Mouse (Mus musculus): ENCODE measurements around the gene Tyrobp. TPM values are rescaled to one million over a fixed set of nuclear protein-coding genes. Genes with fewer than 3 reads are reported as not detected.
A peak's percentile ranks its signal among the peaks of the same experiment; 100 is the strongest.

Tyrobp gene
- total and polyA plus RNA-seq, 3 experiments: 12.5 to 92.7 (median 12.9) TPM

DNA sequence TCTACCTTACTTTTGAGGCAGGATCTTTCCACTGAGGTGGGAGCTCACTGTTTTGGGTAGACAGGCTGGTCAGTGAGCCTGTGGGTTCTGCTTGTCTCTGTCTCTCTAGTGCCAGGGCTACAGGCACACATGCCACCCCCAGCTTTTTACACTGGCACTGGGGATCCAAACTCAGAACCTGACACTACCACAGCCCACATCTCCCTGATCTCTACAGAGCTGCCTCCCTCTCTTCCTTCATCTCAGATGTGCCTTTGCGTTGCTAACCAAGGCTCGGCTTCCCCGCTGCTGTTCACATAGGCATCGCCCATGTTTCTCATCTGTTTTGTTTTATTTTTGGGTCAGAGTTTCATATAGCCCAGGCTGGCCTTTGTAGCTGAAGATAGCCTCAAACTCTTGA, 19.9 kb upstream of the Tyrobp start:
- H3K27me3 ChIP-seq (ENCODE audit: insufficient read depth, low read length): 0 out of 2 replicates have a peak, but pooled peaks cover 2% of the 10 kb centered on the region
- peaks cover 4% of the 10 kb centered on the region; the same call in 1 of the 2 replicates for H3K4me1 ChIP-seq (ENCODE audit: insufficient read depth, low read depth, low read length)
- ATAC-seq (ENCODE audit: extremely low read depth, insufficient number of reproducible peaks, low FRiP score, poor library complexity, severe bottlenecking) (no peak), DNase-seq (ENCODE audit: low spot score) (no peak)
- TF ChIP-seq TAL1 (conservative IDR thresholded peaks at IDR 0.05; ENCODE audit: low read depth, low read length) (no peak), POLR2AphosphoS5 (IDR thresholded peaks at IDR 0.05; ENCODE audit: insufficient replicate concordance, low read depth, low read length) (no peak), GATA2 (IDR thresholded peaks at IDR 0.05; ENCODE audit: borderline replicate concordance, low read depth, low read length) (no peak), GATA1 (IDR thresholded peaks at IDR 0.05; ENCODE audit: borderline replicate concordance, low read length) (no peak), CTCF (IDR thresholded peaks at IDR 0.05; ENCODE audit: low read depth, low read length) (no peak)
- no peaks in the 10 kb centered on the region for H3K36me3 ChIP-seq (replicated peaks)
- H3K9me3 ChIP-seq (replicated peaks): no peaks in the 10 kb centered on the region
- H3K4me3 ChIP-seq (ENCODE audit: low read depth, low read length): no peak overlapping the region

DNA sequence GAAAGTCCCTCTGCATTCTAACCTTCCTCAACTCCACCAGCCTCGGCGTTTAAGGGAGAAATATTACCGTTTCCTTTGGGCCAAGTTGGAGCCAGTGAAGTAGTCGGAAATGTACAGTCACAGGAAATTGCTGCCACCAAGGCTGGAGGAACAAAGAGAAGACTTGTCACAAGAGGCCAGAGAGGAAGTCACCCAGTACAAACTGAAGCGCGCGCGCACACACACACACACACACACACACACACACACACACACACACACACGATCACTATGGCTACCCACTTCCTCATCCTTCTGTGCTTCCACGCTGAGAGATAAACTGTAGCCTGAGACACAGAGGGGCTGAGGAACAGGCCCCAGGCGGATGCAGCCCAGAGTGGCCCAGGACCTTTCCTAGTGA, 19.2 kb upstream of the Tyrobp start:
- no peak for TF ChIP-seq GATA1 (IDR thresholded peaks at IDR 0.05; ENCODE audit: borderline replicate concordance, low read length)
- no peak for TF ChIP-seq POLR2AphosphoS5 (IDR thresholded peaks at IDR 0.05; ENCODE audit: insufficient replicate concordance, low read depth, low read length)
- no peak for TF ChIP-seq CTCF (IDR thresholded peaks at IDR 0.05; ENCODE audit: low read depth, low read length)
- TF ChIP-seq TAL1 (conservative IDR thresholded peaks at IDR 0.05; ENCODE audit: low read depth, low read length): no peak
- no peak for TF ChIP-seq GATA2 (IDR thresholded peaks at IDR 0.05; ENCODE audit: borderline replicate concordance, low read depth, low read length)
- no peak overlapping the region for H3K4me3 ChIP-seq (ENCODE audit: low read depth, low read length)
- no peaks in the 10 kb centered on the region for H3K9me3 ChIP-seq (replicated peaks)
- H3K36me3 ChIP-seq (replicated peaks): no peaks in the 10 kb centered on the region
- DNase-seq (ENCODE audit: low spot score) (no peak), ATAC-seq (ENCODE audit: extremely low read depth, insufficient number of reproducible peaks, low FRiP score, poor library complexity, severe bottlenecking) (peak; percentile 40; the same call in 1 of the 2 replicates)
- peaks cover 4% of the 10 kb centered on the region; the same call in 1 of the 2 replicates for H3K4me1 ChIP-seq (ENCODE audit: insufficient read depth, low read depth, low read length)
- 0 out of 2 replicates have a peak, but pooled peaks cover 2% of the 10 kb centered on the region for H3K27me3 ChIP-seq (ENCODE audit: insufficient read depth, low read length)

DNA sequence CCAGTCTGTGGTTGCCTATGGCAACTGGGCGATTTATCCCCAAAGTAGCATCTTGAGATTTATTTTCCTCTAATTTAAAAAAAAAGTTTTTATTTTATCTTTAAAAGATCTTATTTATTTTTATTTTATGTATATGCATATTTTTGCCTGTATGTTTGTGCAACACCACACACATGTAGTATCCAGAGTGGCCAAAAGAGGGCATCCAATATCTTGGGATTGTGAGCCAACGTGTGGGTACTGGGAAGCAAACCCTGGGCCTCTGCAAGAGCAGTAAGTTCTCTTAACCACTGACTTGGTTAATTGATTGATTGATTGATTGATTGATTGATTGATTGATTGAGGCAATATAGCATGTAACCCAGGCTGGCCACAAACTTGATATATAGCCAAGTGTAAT, 18.7 kb upstream of the Tyrobp start:
- H3K4me3 ChIP-seq (ENCODE audit: low read depth, low read length): no peak overlapping the region
- DNase-seq (ENCODE audit: low spot score) (no peak), ATAC-seq (ENCODE audit: extremely low read depth, insufficient number of reproducible peaks, low FRiP score, poor library complexity, severe bottlenecking) (no peak)
- 0 out of 2 replicates have a peak, but pooled peaks cover 2% of the 10 kb centered on the region for H3K27me3 ChIP-seq (ENCODE audit: insufficient read depth, low read length)
- no peaks in the 10 kb centered on the region for H3K9me3 ChIP-seq (replicated peaks)
- H3K36me3 ChIP-seq (replicated peaks): no peaks in the 10 kb centered on the region
- H3K4me1 ChIP-seq (ENCODE audit: insufficient read depth, low read depth, low read length): peaks cover 4% of the 10 kb centered on the region; the same call in 1 of the 2 replicates
- TF ChIP-seq TAL1 (conservative IDR thresholded peaks at IDR 0.05; ENCODE audit: low read depth, low read length) (no peak), GATA2 (IDR thresholded peaks at IDR 0.05; ENCODE audit: borderline replicate concordance, low read depth, low read length) (no peak), POLR2AphosphoS5 (IDR thresholded peaks at IDR 0.05; ENCODE audit: insufficient replicate concordance, low read depth, low read length) (no peak), GATA1 (IDR thresholded peaks at IDR 0.05; ENCODE audit: borderline replicate concordance, low read length) (no peak), CTCF (IDR thresholded peaks at IDR 0.05; ENCODE audit: low read depth, low read length) (no peak)

DNA sequence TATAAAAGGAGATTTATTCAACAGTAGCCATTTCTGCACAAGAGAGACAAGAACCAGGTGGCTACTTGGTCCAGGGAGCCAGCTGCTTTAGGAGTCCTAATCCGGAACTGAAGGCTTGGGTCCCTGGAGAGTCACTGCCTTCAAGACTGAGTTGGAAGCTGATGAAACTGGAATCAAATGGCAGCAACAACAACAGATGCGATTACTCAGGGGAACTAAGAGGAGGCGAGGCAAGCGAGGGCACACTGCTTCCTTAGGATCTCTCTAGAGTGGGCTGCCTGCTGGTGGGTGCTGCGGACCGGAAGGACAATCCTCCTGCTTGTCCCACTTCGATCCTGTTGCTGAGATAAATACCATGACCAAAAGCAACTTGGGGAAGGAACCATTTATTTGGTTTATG, 13.9 kb upstream of the Tyrobp start:
- ATAC-seq (ENCODE audit: extremely low read depth, insufficient number of reproducible peaks, low FRiP score, poor library complexity, severe bottlenecking): no peak
- Histone ChIP-seq H3K27me3 (ENCODE audit: insufficient read depth, low read length) (no peaks in the 10 kb centered on the region), H3K4me3 (ENCODE audit: low read depth, low read length) (no peak overlapping the region)

DNA sequence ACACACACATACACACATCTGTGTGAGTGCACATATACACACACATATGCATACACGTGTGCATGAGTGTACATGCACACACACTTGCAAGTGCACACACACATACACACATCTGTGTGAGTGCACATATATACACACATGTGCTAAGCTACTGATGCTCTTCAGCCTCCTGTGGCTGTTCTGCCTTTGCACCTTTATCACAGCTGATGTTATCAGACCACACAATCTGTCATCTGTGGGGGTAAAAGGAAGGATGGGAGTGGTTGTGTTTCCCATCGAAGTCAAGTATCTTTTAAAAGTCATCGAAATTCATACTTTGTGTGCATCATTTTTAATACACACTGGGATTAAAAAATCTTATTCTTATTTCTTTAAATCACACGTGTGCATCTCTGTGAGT, 11.2 kb upstream of the Tyrobp start:
- ATAC-seq (ENCODE audit: extremely low read depth, insufficient number of reproducible peaks, low FRiP score, poor library complexity, severe bottlenecking) (no peak), DNase-seq (ENCODE audit: low spot score) (no peak)
- H3K36me3 ChIP-seq (replicated peaks): no peaks in the 10 kb centered on the region
- H3K9me3 ChIP-seq (replicated peaks): no peaks in the 10 kb centered on the region
- H3K4me3 ChIP-seq (ENCODE audit: low read depth, low read length): no peak overlapping the region; the same call in 1 of the 2 replicates
- no peaks in the 10 kb centered on the region for H3K4me1 ChIP-seq (ENCODE audit: insufficient read depth, low read depth, low read length)
- no peaks in the 10 kb centered on the region; the same call in 1 of the 2 replicates for H3K27me3 ChIP-seq (ENCODE audit: insufficient read depth, low read length)
- no peak for TF ChIP-seq TAL1 (conservative IDR thresholded peaks at IDR 0.05; ENCODE audit: low read depth, low read length)
- no peak for TF ChIP-seq GATA1 (IDR thresholded peaks at IDR 0.05; ENCODE audit: borderline replicate concordance, low read length)
- no peak for TF ChIP-seq GATA2 (IDR thresholded peaks at IDR 0.05; ENCODE audit: borderline replicate concordance, low read depth, low read length)
- no peak for TF ChIP-seq CTCF (IDR thresholded peaks at IDR 0.05; ENCODE audit: low read depth, low read length)
- no peak for TF ChIP-seq POLR2AphosphoS5 (IDR thresholded peaks at IDR 0.05; ENCODE audit: insufficient replicate concordance, low read depth, low read length)

More for the DNA sequence above, 13.9 kb upstream of the Tyrobp start:
- DNase-seq (ENCODE audit: low spot score): no peak
- no peaks in the 10 kb centered on the region; the same call in 1 of the 2 replicates for H3K4me1 ChIP-seq (ENCODE audit: insufficient read depth, low read depth, low read length)
- no peaks in the 10 kb centered on the region for H3K36me3 ChIP-seq (replicated peaks)
- H3K9me3 ChIP-seq (replicated peaks): no peaks in the 10 kb centered on the region
- no peak for TF ChIP-seq GATA2 (IDR thresholded peaks at IDR 0.05; ENCODE audit: borderline replicate concordance, low read depth, low read length)
- no peak for TF ChIP-seq POLR2AphosphoS5 (IDR thresholded peaks at IDR 0.05; ENCODE audit: insufficient replicate concordance, low read depth, low read length)
- no peak for TF ChIP-seq TAL1 (conservative IDR thresholded peaks at IDR 0.05; ENCODE audit: low read depth, low read length)
- TF ChIP-seq CTCF (IDR thresholded peaks at IDR 0.05; ENCODE audit: low read depth, low read length): no peak
- no peak for TF ChIP-seq GATA1 (IDR thresholded peaks at IDR 0.05; ENCODE audit: borderline replicate concordance, low read length)

DNA sequence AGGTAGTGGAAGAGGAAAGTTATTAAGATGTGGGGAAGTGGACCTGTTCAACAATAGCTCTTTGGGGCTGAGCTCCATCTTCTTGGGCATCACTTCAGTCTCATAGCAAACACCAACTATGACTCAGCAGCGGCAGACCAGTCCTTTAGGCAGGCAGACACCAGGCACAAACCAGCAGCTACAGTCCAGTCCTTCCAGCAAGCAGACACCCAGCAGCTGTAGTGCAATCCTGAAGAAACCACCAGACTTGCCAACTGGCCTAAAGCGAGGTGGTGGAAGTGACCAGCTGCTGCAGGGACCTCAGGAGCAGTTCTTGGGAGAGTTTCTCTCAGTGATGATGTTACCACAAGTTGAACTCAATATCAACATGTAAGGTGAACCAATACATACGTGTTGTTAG, 4.9 kb upstream of the Tyrobp start:
- no peaks in the 10 kb centered on the region for H3K9me3 ChIP-seq (replicated peaks)
- no peak overlapping the region for H3K4me3 ChIP-seq (ENCODE audit: low read depth, low read length)
- peaks cover 8% of the 10 kb centered on the region for H3K27me3 ChIP-seq (ENCODE audit: insufficient read depth, low read length)
- no peak for TF ChIP-seq GATA2 (IDR thresholded peaks at IDR 0.05; ENCODE audit: borderline replicate concordance, low read depth, low read length)
- no peak for TF ChIP-seq GATA1 (IDR thresholded peaks at IDR 0.05; ENCODE audit: borderline replicate concordance, low read length)
- TF ChIP-seq POLR2AphosphoS5 (IDR thresholded peaks at IDR 0.05; ENCODE audit: insufficient replicate concordance, low read depth, low read length): no peak
- TF ChIP-seq TAL1 (conservative IDR thresholded peaks at IDR 0.05; ENCODE audit: low read depth, low read length): no peak
- TF ChIP-seq CTCF (IDR thresholded peaks at IDR 0.05; ENCODE audit: low read depth, low read length): no peak
- H3K36me3 ChIP-seq (replicated peaks): no peaks in the 10 kb centered on the region
- DNase-seq (ENCODE audit: low spot score): no peak
- H3K4me1 ChIP-seq (ENCODE audit: insufficient read depth, low read depth, low read length): peaks cover 2% of the 10 kb centered on the region; the same call in 1 of the 2 replicates
- ATAC-seq (ENCODE audit: extremely low read depth, insufficient number of reproducible peaks, low FRiP score, poor library complexity, severe bottlenecking): no peak

Measured in G1E (cell line).